Mouse (Mus musculus): ENCODE measurements at regions not wholly inside any gene's neighbourhood (a gene's known extent, or its start where the extent isn't known, plus 50 kb on each side); places are given as distances from the start of the nearest gene placed in this dataset.
A peak's percentile ranks its signal among the peaks of the same experiment; 100 is the strongest.
"Not testable (repeated sequence)": the region's sequence is repeated elsewhere in the genome, so short reads cannot be mapped to it uniquely, and the experiment has no call there.

DNA sequence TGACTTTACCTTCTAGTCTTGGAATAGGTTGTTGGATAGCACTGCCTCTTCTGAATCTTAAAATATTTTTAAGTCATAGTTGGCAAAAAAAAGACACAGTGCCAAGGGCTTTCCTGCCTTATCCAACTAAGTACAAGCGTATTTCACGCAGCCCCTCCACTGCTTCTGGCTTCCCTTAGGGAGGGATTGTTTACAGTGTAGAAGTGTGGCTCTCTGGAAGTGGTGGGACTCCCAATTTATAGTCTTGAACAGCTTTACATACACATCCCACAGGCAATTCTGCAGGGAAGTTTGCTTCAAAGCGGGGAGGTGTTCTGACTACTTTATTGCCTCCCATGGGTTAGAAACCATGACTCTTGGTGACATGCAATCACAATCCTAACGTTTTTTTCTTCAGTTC is 310.9 kb upstream of the Ift57 start:
- no peak for DNase-seq (ENCODE audit: low spot score in 2 of 2)
- intact Hi-C loops (cut with DNase I), result no loop called here

DNA sequence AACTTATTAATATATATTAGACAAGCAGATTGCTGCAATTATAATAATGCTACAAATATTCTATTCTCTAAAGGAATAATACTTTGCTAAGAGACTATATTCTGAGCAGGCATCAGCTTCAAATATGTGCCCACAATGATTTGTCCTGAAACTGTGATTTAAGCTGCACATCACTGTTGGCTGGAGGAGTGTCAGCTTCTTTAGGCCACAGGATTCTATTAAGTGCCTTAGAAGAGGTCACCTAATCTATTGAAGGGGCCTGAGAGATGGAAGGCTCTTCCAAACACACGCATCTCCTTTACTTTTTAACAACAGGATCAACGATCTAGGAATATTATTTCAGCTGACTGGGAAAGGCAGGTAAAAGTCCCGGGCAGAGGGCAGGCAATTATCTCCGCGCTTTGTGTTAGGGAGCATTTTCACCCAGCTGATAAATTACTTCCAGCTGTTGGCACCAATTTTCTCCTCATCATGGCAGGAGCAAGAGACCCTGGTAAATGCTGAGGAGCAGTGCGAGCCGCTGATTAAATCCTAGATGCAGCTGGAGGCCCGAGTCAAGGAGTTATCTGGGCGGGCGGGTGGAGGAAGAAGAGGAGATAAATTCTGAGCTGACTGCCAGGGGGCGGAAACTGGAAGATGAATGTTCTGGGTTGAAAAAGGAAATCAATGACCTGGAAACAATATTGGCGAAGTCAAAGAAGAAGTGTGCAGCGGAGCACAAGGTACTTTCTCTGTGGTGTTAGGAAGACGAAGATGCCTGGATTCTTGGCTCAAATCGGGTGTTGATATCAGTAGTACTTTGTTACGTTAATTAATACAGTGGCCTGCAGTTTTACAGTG is 290.9 kb upstream of the Ift57 start:
- DNase-seq (ENCODE audit: low spot score in 2 of 2), result no peak
- intact Hi-C loops (cut with DNase I), result no loop called here

DNA sequence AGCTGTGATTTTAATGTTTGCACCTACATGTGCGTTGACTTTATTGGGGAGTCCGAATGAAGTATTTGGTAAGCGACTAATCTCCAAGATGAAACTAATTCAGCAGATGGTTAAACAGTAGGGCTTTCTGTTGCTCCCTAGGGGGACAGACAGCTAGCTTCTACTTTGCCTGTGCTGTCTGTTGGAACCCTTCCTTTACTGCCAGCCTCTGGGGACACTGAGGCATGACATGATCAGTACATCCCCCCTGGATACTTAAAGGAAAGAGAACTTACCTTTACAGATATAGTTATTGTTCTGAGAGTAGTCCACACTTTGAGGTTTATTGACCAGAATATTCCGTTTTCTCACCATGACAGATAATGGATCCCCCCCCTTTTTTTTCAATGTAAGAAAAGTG is 289.8 kb upstream of the Ift57 start:
- intact Hi-C loops (cut with DNase I), result no loop called here
- DNase-seq (ENCODE audit: low spot score in 2 of 2), result no peak

DNA sequence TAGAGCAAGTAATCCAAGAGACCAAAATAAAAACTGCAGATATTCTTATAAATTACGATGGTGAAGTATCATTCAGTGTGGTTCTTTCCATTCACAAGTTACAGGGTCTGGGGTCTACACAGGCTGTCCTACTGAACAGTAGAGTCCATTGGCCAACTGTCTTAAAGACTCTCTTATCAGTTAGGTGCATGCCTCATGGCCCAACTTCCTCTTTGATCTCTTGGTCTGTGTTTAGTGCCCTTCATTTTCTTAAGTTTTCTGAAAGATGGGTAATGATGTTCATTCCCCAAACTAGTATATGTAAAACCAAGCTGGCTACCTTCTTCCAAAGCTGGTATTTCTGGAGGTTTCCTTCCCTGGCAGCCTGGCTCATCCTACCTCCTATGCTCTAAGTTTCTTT is 268.7 kb upstream of the Ift57 start:
- intact Hi-C loops (cut with DNase I), result no loop called here
- no peak for DNase-seq (ENCODE audit: low spot score in 2 of 2)

DNA sequence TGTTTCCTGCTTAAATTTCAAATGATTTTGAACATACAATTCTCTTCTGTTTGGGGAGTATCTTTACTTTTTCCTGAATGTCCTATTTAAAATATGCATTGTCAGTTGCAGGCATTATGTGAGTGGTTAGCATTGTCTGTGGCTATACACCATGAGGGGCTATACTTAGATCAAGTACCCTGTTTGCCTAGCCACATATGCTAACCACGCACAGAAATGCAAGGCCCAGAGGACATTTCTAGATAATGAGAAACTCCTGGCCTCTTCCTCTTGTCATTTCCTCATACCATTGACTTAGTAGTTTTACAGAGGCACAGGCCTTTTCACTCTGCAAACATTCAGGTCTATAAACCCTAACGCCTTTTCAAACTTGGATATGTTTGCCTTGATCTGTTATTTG is 267.1 kb upstream of the Ift57 start:
- no peak for DNase-seq (ENCODE audit: low spot score in 2 of 2)
- intact Hi-C loops (cut with DNase I), result no loop called here

DNA sequence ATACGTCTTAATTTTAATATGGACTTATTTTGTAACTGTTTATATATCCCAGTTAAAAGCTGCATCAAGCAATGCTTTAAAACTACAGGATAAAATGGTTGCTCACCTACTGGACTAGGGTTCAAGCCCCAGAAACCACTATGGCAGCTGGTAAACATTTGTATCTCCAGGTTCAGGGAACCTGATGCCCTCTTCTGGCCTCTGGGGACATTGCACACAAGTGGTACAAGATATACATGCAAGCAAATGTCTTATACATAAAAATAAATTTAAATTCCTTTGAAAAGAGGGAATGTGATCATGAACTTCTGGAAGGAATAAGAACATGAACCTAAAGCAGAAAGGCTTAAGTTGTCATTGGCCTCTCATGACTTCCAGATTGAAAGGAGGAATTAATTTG is 257.8 kb upstream of the Ift57 start:
- intact Hi-C loops (cut with DNase I), result no loop called here
- no peak for DNase-seq (ENCODE audit: low spot score in 2 of 2)

DNA sequence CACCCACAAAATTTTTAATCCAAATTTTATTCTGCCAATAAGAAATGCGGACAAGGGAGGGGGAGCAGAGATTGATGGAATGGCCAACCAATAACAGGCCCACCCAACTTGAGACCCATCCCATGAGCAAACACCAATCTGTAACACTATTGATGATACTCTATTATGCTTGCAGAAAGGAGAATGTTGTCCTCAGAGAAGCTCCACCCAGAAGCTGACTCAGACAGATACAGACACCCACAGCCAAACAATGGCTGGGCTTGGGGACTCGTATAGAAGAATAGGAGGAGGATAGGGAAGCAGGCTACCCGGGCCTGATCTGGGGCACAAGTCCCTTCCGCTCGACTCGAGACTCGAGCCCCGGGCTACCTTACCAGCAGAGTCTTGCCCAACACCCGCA is 251.7 kb upstream of the Ift57 start:
- DNase-seq (ENCODE audit: low spot score in 2 of 2), result not testable (repeated sequence)

GRCm38 (mm10) chr16:49493881-49494280 is 205.2 kb upstream of the Ift57 start:
- intact Hi-C loops (cut with DNase I), result no loop called here

More for the DNA sequence above, 251.7 kb upstream of the Ift57 start:
- intact Hi-C loops (cut with DNase I), result not testable (repeated sequence)

GRCm38 (mm10) chr16:49497521-49498010 is 201.5 kb upstream of the Ift57 start:
- DNase-seq (ENCODE audit: low spot score in 2 of 2), result peak in 1 of 2 experiments; percentile 30
- intact Hi-C loops (cut with DNase I), result no loop called here

More at GRCm38 (mm10) chr16:49493881-49494280, 205.2 kb upstream of the Ift57 start:
- no peak for DNase-seq (ENCODE audit: low spot score in 2 of 2)

- DNase-seq (ENCODE audit: low spot score in 2 of 2), result peak; percentile 44 to 48
- intact Hi-C loops (cut with DNase I), result loop anchor here (5.0 kb wide), 1 partner anchor 356 kb away; no protein-coding TSS in a partner anchor
These were observed 198.2 kb upstream of the Ift57 start for GRCm38 (mm10) chr16:49500818-49501217.

- peak; percentile 30 to 35 for DNase-seq (ENCODE audit: low spot score in 2 of 2)
- intact Hi-C loops (cut with DNase I), result loop anchor here (5.0 kb wide), 1 partner anchor 353 kb away; no protein-coding TSS in a partner anchor
These were observed 195.1 kb upstream of the Ift57 start for GRCm38 (mm10) chr16:49503897-49504413.

DNA sequence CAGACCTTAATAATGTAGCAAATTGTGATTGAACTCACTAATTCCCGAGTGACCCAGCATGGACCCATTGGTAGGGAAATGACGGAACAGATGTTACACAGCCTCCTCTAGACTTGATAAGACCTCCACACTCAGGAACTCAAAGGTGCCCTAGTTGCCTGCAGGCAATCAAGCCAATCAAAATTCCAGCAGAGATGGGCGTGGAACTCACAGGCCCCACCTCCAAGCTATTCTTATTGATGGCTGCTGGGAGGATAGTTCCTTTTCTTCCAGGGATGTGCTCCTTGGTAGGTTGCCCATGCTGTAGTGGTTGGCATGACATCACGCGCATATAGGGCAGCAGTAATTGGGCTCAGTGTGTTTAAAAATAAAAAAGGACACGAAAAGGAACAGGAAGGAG is 194.4 kb upstream of the Ift57 start:
- peak in 1 of 2 experiments; percentile 26 for DNase-seq (ENCODE audit: low spot score in 2 of 2)
- intact Hi-C loops (cut with DNase I), result loop anchor here (5.0 kb wide), 1 partner anchor 353 kb away; no protein-coding TSS in a partner anchor

- intact Hi-C loops (cut with DNase I), result no loop called here
These were observed 193.8 kb upstream of the Ift57 start for GRCm38 (mm10) chr16:49505271-49505670.

DNA sequence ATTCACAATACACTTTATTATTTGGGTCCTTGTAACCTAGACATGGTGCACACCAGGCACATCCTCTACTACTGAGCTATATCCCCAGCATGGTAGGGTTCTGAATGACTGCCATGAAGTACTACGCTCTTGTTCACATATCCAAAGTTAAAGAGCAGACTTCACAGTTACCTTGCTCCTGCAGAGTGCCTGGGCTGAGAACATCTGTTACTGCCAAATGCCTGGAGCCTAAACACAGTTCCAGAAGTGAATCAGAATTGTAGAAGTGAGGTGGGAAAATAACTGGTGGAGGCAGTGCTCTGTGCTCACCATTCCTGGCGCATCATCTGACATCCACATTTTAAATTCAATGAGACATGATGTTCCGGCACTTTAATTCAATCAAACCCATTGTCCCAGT is 180.2 kb upstream of the Ift57 start:
- DNase-seq (ENCODE audit: low spot score in 2 of 2), result peak in 1 of 2 experiments; percentile 41

More at GRCm38 (mm10) chr16:49505271-49505670, 193.8 kb upstream of the Ift57 start:
- no peak for DNase-seq (ENCODE audit: low spot score in 2 of 2)

GRCm38 (mm10) chr16:49520411-49520810 is 178.6 kb upstream of the Ift57 start:
- intact Hi-C loops (cut with DNase I), result no loop called here
- no peak for DNase-seq (ENCODE audit: low spot score in 2 of 2)

More for the DNA sequence above, 180.2 kb upstream of the Ift57 start:
- intact Hi-C loops (cut with DNase I), result no loop called here

- intact Hi-C loops (cut with DNase I), result no loop called here
These were observed 177.3 kb upstream of the Ift57 start for GRCm38 (mm10) chr16:49521685-49522084.

GRCm38 (mm10) chr16:49522576-49522975 is 176.5 kb upstream of the Ift57 start:
- no peak for DNase-seq (ENCODE audit: low spot score in 2 of 2)
- intact Hi-C loops (cut with DNase I), result no loop called here

More at GRCm38 (mm10) chr16:49521685-49522084, 177.3 kb upstream of the Ift57 start:
- peak in 1 of 2 experiments; percentile 47 for DNase-seq (ENCODE audit: low spot score in 2 of 2)

- intact Hi-C loops (cut with DNase I); DNase-seq (ENCODE audit: low spot score in 2 of 2): not testable (repeated sequence)
These were observed 170.4 kb upstream of the Ift57 start for GRCm38 (mm10) chr16:49528618-49529017.

- DNase-seq (ENCODE audit: low spot score in 2 of 2), result peak in 1 of 2 experiments; percentile 56
- intact Hi-C loops (cut with DNase I), result no loop called here
These were observed 170.0 kb upstream of the Ift57 start for GRCm38 (mm10) chr16:49529060-49529459.

DNA sequence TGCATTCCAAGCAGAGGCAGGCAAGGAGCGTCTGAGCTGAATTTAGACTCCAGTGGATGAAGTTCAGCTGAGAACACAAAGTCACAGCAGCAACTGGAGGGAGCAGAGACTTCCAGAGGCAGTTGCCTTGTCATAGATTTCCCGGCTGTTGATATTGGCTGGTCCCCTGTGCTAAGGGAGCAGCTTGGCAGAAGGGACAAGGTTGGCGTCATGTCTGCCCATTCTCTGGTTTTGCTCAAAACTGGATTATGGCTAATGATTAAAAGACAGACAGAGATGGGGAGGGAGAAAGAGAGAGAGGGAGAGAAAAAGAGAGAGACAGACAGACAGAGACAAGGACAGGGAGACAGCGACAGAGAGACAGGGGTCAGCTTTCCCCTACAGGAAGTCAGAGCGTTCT is 169.0 kb upstream of the Ift57 start:
- intact Hi-C loops (cut with DNase I), result no loop called here
- no peak for DNase-seq (ENCODE audit: low spot score in 2 of 2)
